Mouse (Mus musculus) limb, embryonic 15.5 days (tissue): ENCODE measurements around the gene Il6ra. TPM values are rescaled to one million over a fixed set of nuclear protein-coding genes. Genes with fewer than 3 reads are reported as not detected.

Experiments used
- ATAC-seq: fragments of 200-750 bp; cut with Nextera tagmentation; 2 replicates; pipeline ENCODE4 v1.8.0; 2017; ENCODE audit warnings: low read depth, moderate TSS enrichment; ENCODE audit not compliant: insufficient number of reproducible peaks, low FRiP score, low TSS enrichment
- H3K27ac ChIP-seq: fragments of 300-500 bp; sonication (generic); 2 replicates; pipeline ENCODE4 v1.5.1; 2015; ENCODE audit warnings: moderate library complexity, mild to moderate bottlenecking, inconsistent platforms
- H3K27me3 ChIP-seq: fragments of 300-500 bp; sonication (generic); 2 replicates; pipeline ENCODE4 v1.6.1; 2015; ENCODE audit warnings: inconsistent platforms
- H3K36me3 ChIP-seq: fragments of 300-500 bp; sonication (generic); 2 replicates; pipeline ENCODE4 v1.6.1; 2015; ENCODE audit warnings: inconsistent platforms
- H3K4me1 ChIP-seq: fragments of 300-500 bp; sonication (generic); 2 replicates; pipeline ENCODE4 v1.6.1; 2015; ENCODE audit warnings: inconsistent platforms
- H3K4me2 ChIP-seq: fragments of 300-500 bp; sonication (generic); 2 replicates; pipeline ENCODE4 v1.6.1; 2015; ENCODE audit warnings: mild to moderate bottlenecking, inconsistent platforms
- H3K4me3 ChIP-seq: fragments of 300-500 bp; sonication (generic); 2 replicates; pipeline ENCODE4 v1.5.1; 2015; ENCODE audit warnings: mild to moderate bottlenecking, inconsistent platforms
- H3K9ac ChIP-seq: fragments of 300-500 bp; sonication (generic); 2 replicates; pipeline ENCODE4 v1.6.1; 2015; ENCODE audit warnings: inconsistent platforms
- H3K9me3 ChIP-seq: fragments of 300-500 bp; sonication (generic); 2 replicates; pipeline ENCODE4 v1.6.1; 2016; ENCODE audit warnings: inconsistent platforms
- WGBS: fragments of 180-500 bp; shearing (Covaris S2); methylation state at CpG from one replicate; pipeline ENCODE4 v1.1.7; 2015; 5-methylcytosine and 5-hydroxymethylcytosine counted together
- polyA plus RNA-seq: library from polyadenylated mRNA; unstranded; fragments of >200 nt; fragmentation: Nextera tagmentation; extraction: Ambion mirVana; gene quantifications from 2 replicates; pipeline ENCODE4 v1.2.1, GENCODE M21; 2015

Gene Il6ra
- polyA plus RNA-seq, 1 experiment from 2014 or later = 2.9 TPM

- no peaks in the 10 kb centered on the region for H3K27me3 ChIP-seq
- H3K4me3 ChIP-seq = no peak overlapping the region
- no peak overlapping the region for H3K9ac ChIP-seq
- ATAC-seq = no peak
- no peaks in the 10 kb centered on the region for H3K9me3 ChIP-seq
- H3K36me3 ChIP-seq = no peaks in the 10 kb centered on the region
- H3K27ac ChIP-seq = no peak overlapping the region
- WGBS = 83% methylated on average over 4 of the region's 4 CpGs
- no peak overlapping the region for H3K4me2 ChIP-seq
- peaks cover 13% of the 10 kb centered on the region; the same call in 1 of the 2 replicates for H3K4me1 ChIP-seq
Measured at GRCm38 (mm10) chr3:89883582-89884041, 29.4 kb downstream of the Il6ra start.

- H3K4me3 ChIP-seq = no peak overlapping the region
- no peaks in the 10 kb centered on the region for H3K27me3 ChIP-seq
- ATAC-seq = no peak
- no peaks in the 10 kb centered on the region for H3K9me3 ChIP-seq
- no peak overlapping the region for H3K9ac ChIP-seq
- H3K36me3 ChIP-seq = no peaks in the 10 kb centered on the region
- H3K4me1 ChIP-seq = peaks cover 13% of the 10 kb centered on the region; the same call in 1 of the 2 replicates
- no peak overlapping the region for H3K4me2 ChIP-seq
- WGBS = 62% methylated on average over 8 of the region's 8 CpGs
- H3K27ac ChIP-seq = no peak overlapping the region
Measured at GRCm38 (mm10) chr3:89882556-89883181, 30.3 kb downstream of the Il6ra start.

GRCm38 (mm10) chr3:89880036-89880851 is 32.8 kb downstream of the Il6ra start:
- Histone ChIP-seq H3K27ac (no peak overlapping the region; the same call in 1 of the 2 replicates), H3K9me3 (no peaks in the 10 kb centered on the region), H3K36me3 (no peaks in the 10 kb centered on the region), H3K4me2 (no peak overlapping the region), H3K4me3 (no peak overlapping the region), H3K27me3 (no peaks in the 10 kb centered on the region), H3K9ac (no peak overlapping the region), H3K4me1 (0 out of 2 replicates have a peak, but pooled peaks cover 11% of the 10 kb centered on the region)
- 60% methylated on average over 5 of the region's 5 CpGs for WGBS
- no peak for ATAC-seq

- ATAC-seq = no peak
- no peaks in the 10 kb centered on the region for H3K9me3 ChIP-seq
- H3K27me3 ChIP-seq = no peaks in the 10 kb centered on the region
- H3K4me3 ChIP-seq = no peak overlapping the region
- H3K4me2 ChIP-seq = no peak overlapping the region
- 61% methylated on average over 3 of the region's 3 CpGs for WGBS
- no peak overlapping the region for H3K9ac ChIP-seq
- 0 out of 2 replicates have a peak, but pooled peaks cover 11% of the 10 kb centered on the region for H3K4me1 ChIP-seq
- no peaks in the 10 kb centered on the region for H3K36me3 ChIP-seq
- H3K27ac ChIP-seq = no peak overlapping the region
Measured at GRCm38 (mm10) chr3:89879326-89879725, 33.7 kb downstream of the Il6ra start.

GRCm38 (mm10) chr3:89878456-89878855 is 34.5 kb downstream of the Il6ra start:
- H3K4me3 ChIP-seq = no peak overlapping the region
- H3K27ac ChIP-seq = no peak overlapping the region
- no peak overlapping the region for H3K9ac ChIP-seq
- ATAC-seq = no peak
- WGBS = 46% methylated on average over 3 of the region's 3 CpGs
- H3K4me1 ChIP-seq = 0 out of 2 replicates have a peak, but pooled peaks cover 11% of the 10 kb centered on the region
- H3K4me2 ChIP-seq = no peak overlapping the region
- no peaks in the 10 kb centered on the region for H3K9me3 ChIP-seq
- H3K36me3 ChIP-seq = no peaks in the 10 kb centered on the region
- no peaks in the 10 kb centered on the region for H3K27me3 ChIP-seq

GRCm38 (mm10) chr3:89877129-89877528 is 35.9 kb downstream of the Il6ra start:
- Histone ChIP-seq H3K9me3 (no peaks in the 10 kb centered on the region), H3K4me1 (peaks cover 12% of the 10 kb centered on the region), H3K4me2 (no peak overlapping the region), H3K9ac (no peak overlapping the region), H3K27ac (no peak overlapping the region), H3K4me3 (no peak overlapping the region), H3K36me3 (no peaks in the 10 kb centered on the region), H3K27me3 (no peaks in the 10 kb centered on the region)
- ATAC-seq = no peak
- 72% methylated on average over 8 of the region's 8 CpGs for WGBS

GRCm38 (mm10) chr3:89876469-89876868 is 36.5 kb downstream of the Il6ra start:
- ATAC-seq = no peak

GRCm38 (mm10) chr3:89875781-89876180 is 37.2 kb downstream of the Il6ra start:
- Histone ChIP-seq H3K27ac (no peak overlapping the region), H3K4me1 (peaks cover 16% of the 10 kb centered on the region), H3K4me2 (no peak overlapping the region), H3K36me3 (no peaks in the 10 kb centered on the region), H3K9me3 (no peaks in the 10 kb centered on the region), H3K4me3 (no peak overlapping the region), H3K9ac (no peak overlapping the region), H3K27me3 (no peaks in the 10 kb centered on the region)
- WGBS = 77% methylated on average over 8 of the region's 8 CpGs
- ATAC-seq = no peak

More at GRCm38 (mm10) chr3:89876469-89876868, 36.5 kb downstream of the Il6ra start:
- no peak overlapping the region for H3K27ac ChIP-seq
- H3K4me3 ChIP-seq = no peak overlapping the region
- H3K27me3 ChIP-seq = no peaks in the 10 kb centered on the region
- no peak overlapping the region for H3K4me2 ChIP-seq
- 73% methylated on average over 4 of the region's 4 CpGs for WGBS
- H3K9ac ChIP-seq = no peak overlapping the region
- H3K9me3 ChIP-seq = no peaks in the 10 kb centered on the region
- H3K36me3 ChIP-seq = no peaks in the 10 kb centered on the region
- peaks cover 12% of the 10 kb centered on the region for H3K4me1 ChIP-seq

- H3K36me3 ChIP-seq = no peaks in the 10 kb centered on the region
- no peaks in the 10 kb centered on the region for H3K27me3 ChIP-seq
- H3K27ac ChIP-seq = no peak overlapping the region
- no peak for ATAC-seq
- no peak overlapping the region for H3K4me3 ChIP-seq
- no peak overlapping the region for H3K9ac ChIP-seq
- H3K4me1 ChIP-seq = peaks cover 20% of the 10 kb centered on the region
- H3K9me3 ChIP-seq = no peaks in the 10 kb centered on the region
- 75% methylated on average over 9 of the region's 9 CpGs for WGBS
- H3K4me2 ChIP-seq = no peak overlapping the region
Measured at GRCm38 (mm10) chr3:89875021-89875420, 38.0 kb downstream of the Il6ra start.

GRCm38 (mm10) chr3:89874076-89874475 is 38.9 kb downstream of the Il6ra start:
- Histone ChIP-seq H3K9ac (no peak overlapping the region), H3K9me3 (no peaks in the 10 kb centered on the region), H3K4me2 (no peak overlapping the region), H3K4me1 (peaks cover 25% of the 10 kb centered on the region), H3K27me3 (no peaks in the 10 kb centered on the region), H3K4me3 (no peak overlapping the region), H3K36me3 (no peaks in the 10 kb centered on the region), H3K27ac (no peak overlapping the region)
- no peak for ATAC-seq
- 82% methylated on average over 5 of the region's 5 CpGs for WGBS

GRCm38 (mm10) chr3:89872684-89873083 is 40.3 kb downstream of the Il6ra start:
- ATAC-seq = no peak
- Histone ChIP-seq H3K27me3 (no peaks in the 10 kb centered on the region), H3K9ac (no peak overlapping the region), H3K27ac (peak overlapping the region; percentile 50; the same call in 1 of the 2 replicates), H3K4me3 (no peak overlapping the region), H3K36me3 (no peaks in the 10 kb centered on the region), H3K4me2 (no peak overlapping the region), H3K9me3 (no peaks in the 10 kb centered on the region), H3K4me1 (peaks cover 36% of the 10 kb centered on the region)
- 64% methylated on average over 6 of the region's 6 CpGs for WGBS

- Histone ChIP-seq H3K27ac (peak overlapping the region; percentile 50), H3K27me3 (no peaks in the 10 kb centered on the region), H3K4me1 (peaks cover 39% of the 10 kb centered on the region), H3K4me3 (no peak overlapping the region), H3K9ac (no peak overlapping the region), H3K4me2 (no peak overlapping the region), H3K36me3 (no peaks in the 10 kb centered on the region), H3K9me3 (no peaks in the 10 kb centered on the region)
- no peak for ATAC-seq
- 62% methylated on average over 7 of the region's 7 CpGs for WGBS
Measured at GRCm38 (mm10) chr3:89872209-89872608, 40.8 kb downstream of the Il6ra start.
